Mouse (Mus musculus) lung, embryonic 16.5 days (tissue): Measurements from ENCODE around the gene Rec8. TPM values are rescaled to one million over a fixed set of nuclear protein-coding genes. Genes with fewer than 3 reads are reported as not detected.

ENCODE experiments used
- ATAC-seq: fragments of 200-750 bp; cut with Nextera tagmentation; 2 replicates; pipeline ENCODE4 v1.8.0; 2017; ENCODE audit warnings: low read depth, mild to moderate bottlenecking, moderate library complexity
- H3K27ac ChIP-seq: fragments of 300-500 bp; sonication (generic); 2 replicates; pipeline ENCODE4 v1.5.1; 2014; ENCODE audit warnings: mild to moderate bottlenecking, control low read depth, low read length
- H3K27me3 ChIP-seq: fragments of 300-500 bp; sonication (generic); 2 replicates; pipeline ENCODE4 v1.6.1; 2014; ENCODE audit warnings: low read depth, low read length, mixed read lengths; ENCODE audit not compliant: control insufficient read depth, insufficient read depth
- H3K36me3 ChIP-seq: fragments of 300-500 bp; sonication (generic); 2 replicates; pipeline ENCODE4 v1.6.1; 2014; ENCODE audit warnings: low read length; ENCODE audit not compliant: control insufficient read depth, insufficient read depth
- H3K4me1 ChIP-seq: fragments of 300-500 bp; sonication (generic); replicated peaks from 2 replicates; pipeline ENCODE4 v1.6.1; 2014; ENCODE audit warnings: low read length, mixed read lengths; ENCODE audit not compliant: control insufficient read depth, insufficient read depth
- H3K4me2 ChIP-seq: fragments of 300-500 bp; sonication (generic); 2 replicates; pipeline ENCODE4 v1.6.1; 2014; ENCODE audit warnings: low read depth, low read length, control low read depth
- H3K4me3 ChIP-seq: fragments of 300-500 bp; sonication (generic); 2 replicates; pipeline ENCODE4 v1.5.1; 2014; ENCODE audit warnings: mild to moderate bottlenecking, low read length, control low read depth
- H3K9ac ChIP-seq: fragments of 300-500 bp; sonication (generic); 2 replicates; pipeline ENCODE4 v1.6.1; 2014; ENCODE audit warnings: low read length, control low read depth
- H3K9me3 ChIP-seq: fragments of 300-500 bp; sonication (generic); 2 replicates; pipeline ENCODE4 v1.6.1; 2016; ENCODE audit warnings: low read length; ENCODE audit not compliant: control insufficient read depth
- WGBS: fragments of 180-500 bp; shearing (Covaris S2); extraction: QIAGEN DNeasy Blood & Tissue Kit; methylation state at CpG from one replicate; pipeline ENCODE4 v1.1.7; 2014; 5-methylcytosine and 5-hydroxymethylcytosine counted together
- polyA plus RNA-seq: library from polyadenylated mRNA; unstranded; fragments of >200 nt; fragmentation: Nextera tagmentation; extraction: Ambion mirVana; gene quantifications from 2 replicates; pipeline ENCODE4 v1.2.1, GENCODE M21; 2015

Rec8 gene
- polyA plus RNA-seq, 1 experiment from 2014 or later, result 23.4 TPM

DNA sequence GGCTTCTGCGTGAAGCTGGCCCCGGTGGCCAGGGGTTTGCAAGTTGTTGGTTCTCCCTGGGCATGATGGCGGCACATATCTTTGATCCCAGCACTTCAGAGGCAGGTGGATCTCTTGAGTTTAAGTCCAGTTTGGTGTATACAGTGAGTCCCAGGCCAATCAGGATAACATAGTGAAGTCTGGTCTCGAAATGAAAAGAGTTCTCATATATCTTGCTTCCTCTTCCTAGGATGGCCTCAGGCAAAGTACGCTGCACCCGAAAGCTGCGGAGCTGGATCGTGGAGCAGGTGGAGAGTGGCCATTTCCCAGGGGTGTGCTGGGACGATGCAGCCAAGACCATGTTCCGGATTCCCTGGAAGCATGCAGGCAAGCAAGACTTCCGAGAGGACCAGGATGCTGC, 13.0 kb upstream of the Rec8 start:
- Histone ChIP-seq H3K36me3 (peaks cover 31% of the 10 kb centered on the region), H3K4me3 (peak overlapping the region; percentile 41), H3K9me3 (no peaks in the 10 kb centered on the region), H3K27ac (no peak overlapping the region), H3K9ac (no peak overlapping the region), H3K4me2 (peak overlapping the region; percentile 53), H3K4me1 (peaks cover 4% of the 10 kb centered on the region), H3K27me3 (no peaks in the 10 kb centered on the region)
- ATAC-seq, result no peak
- WGBS, result 92% methylated on average over 11 of the region's 11 CpGs

DNA sequence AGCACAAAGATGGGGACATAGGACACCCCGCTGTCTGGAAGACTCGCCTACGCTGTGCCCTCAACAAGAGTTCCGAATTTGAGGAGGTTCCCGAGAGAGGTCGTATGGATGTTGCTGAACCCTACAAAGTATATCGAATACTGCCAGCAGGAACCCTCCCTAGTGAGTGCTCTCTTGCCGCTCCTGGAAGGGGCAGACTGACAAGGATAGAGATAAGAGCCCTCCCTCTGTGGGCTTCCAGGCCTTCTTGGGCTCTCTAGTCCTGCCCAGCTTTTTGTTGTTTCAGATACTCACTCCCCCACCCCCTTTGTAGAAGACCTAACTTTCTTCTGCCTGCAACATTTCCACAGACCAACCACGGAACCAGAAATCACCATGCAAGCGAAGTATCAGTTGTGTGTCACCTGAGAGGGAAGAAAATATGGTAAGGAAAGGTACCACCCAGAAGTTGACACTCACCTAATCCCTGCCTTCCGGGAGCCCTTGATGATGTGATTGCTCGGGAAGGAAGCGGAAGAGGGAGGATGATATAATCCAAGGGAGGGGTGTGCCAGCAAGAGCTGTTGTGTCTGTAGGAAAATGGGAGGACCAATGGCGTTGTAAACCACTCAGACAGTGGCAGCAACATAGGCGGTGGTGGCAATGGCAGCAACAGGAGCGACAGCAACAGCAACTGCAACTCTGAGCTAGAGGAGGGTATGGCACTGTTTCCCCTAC, 11.9 kb upstream of the Rec8 start:
- Histone ChIP-seq H3K9me3 (no peaks in the 10 kb centered on the region), H3K4me1 (peaks cover 4% of the 10 kb centered on the region), H3K4me2 (no peak overlapping the region), H3K9ac (no peak overlapping the region), H3K36me3 (peaks cover 30% of the 10 kb centered on the region), H3K27ac (no peak overlapping the region), H3K27me3 (no peaks in the 10 kb centered on the region), H3K4me3 (no peak overlapping the region)
- WGBS, result 90% methylated on average over 16 of the region's 16 CpGs
- no peak for ATAC-seq

DNA sequence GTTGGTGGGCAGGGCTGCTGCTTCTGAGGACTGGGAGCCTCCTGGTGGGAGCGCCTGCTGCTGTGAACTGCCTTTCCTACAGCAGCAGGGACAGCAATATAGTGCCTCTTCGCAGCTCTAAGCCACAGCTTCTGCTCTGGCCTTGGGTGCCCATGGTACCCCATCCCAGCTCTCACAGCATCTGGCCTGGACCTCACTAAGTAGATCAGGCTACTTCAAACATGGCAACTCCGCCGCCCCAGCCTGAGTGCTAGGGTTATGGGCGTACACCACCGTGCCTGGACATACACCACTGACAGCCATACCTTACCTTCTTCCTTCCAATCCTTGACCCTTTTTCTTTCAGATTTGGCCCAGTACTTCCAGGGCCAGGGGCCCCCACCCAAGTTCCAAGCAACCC, 9.5 kb upstream of the Rec8 start:
- H3K4me3 ChIP-seq, result no peak overlapping the region
- H3K36me3 ChIP-seq, result peaks cover 12% of the 10 kb centered on the region
- WGBS, result 97% methylated on average over 6 of the region's 6 CpGs
- no peak overlapping the region for H3K4me2 ChIP-seq
- H3K9ac ChIP-seq, result no peak overlapping the region
- H3K27me3 ChIP-seq, result no peaks in the 10 kb centered on the region
- no peak overlapping the region for H3K27ac ChIP-seq
- no peaks in the 10 kb centered on the region for H3K9me3 ChIP-seq
- peaks cover 4% of the 10 kb centered on the region for H3K4me1 ChIP-seq
- no peak for ATAC-seq

DNA sequence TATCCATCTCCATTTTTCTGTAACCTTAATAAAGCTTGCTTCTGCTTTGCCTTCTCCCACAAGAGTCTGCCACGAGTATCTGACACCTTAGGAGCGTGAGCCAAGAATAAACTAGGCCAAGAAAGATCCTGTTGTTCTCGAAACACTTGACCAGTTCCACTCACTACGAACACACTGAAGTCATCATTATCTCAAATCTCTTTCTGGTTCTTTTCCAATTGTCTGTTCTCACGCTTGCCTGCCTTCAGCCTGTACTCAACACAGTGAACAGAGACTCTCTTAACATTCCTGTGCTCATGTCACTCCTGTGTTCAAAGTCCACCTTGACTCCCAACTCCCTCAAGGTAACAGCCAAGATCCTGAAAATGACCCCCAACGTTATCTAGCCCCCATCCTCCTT, 4.5 kb upstream of the Rec8 start:
- H3K9me3 ChIP-seq, result no peaks in the 10 kb centered on the region
- no peak overlapping the region for H3K27ac ChIP-seq
- no peak for ATAC-seq
- no peak overlapping the region for H3K9ac ChIP-seq
- H3K4me1 ChIP-seq, result no peaks in the 10 kb centered on the region
- WGBS, result 44% methylated on average over 6 of the region's 6 CpGs
- H3K36me3 ChIP-seq, result 0 out of 2 replicates have a peak, but pooled peaks cover 2% of the 10 kb centered on the region
- no peak overlapping the region for H3K4me2 ChIP-seq
- H3K27me3 ChIP-seq, result no peaks in the 10 kb centered on the region
- H3K4me3 ChIP-seq, result no peak overlapping the region

DNA sequence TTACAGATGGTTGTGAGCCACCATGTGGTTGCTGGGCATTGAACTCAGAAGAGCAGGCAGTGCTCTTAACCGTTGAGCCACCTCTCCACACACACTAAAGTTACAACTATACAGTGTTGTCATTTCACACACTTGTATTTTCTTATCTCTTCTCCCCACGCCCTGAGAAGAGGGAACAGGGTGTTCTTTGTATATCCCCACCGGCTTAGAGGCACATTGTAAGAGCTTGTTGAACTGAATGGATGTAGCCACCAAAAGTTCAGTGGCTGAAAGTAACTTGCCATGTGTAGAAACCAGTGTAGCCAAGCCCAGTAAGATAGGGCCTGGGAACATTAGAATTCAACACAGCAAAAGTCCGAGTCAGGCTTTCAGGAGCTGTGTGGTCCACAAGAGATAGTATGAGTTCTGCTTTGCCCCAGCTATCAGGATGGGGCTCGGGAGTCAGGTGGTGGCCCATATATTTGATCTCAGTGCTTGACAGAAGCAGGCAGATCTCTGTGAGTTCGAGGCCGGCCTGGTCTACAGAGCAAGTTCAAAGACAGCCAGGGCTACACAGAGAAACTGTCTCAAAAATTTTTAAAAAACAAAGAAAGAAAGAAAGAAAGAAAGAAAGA, 3.2 kb upstream of the Rec8 start:
- Histone ChIP-seq H3K27ac (no peak overlapping the region), H3K9ac (no peak overlapping the region), H3K4me3 (no peak overlapping the region), H3K4me1 (no peaks in the 10 kb centered on the region; the same call in 1 of the 2 replicates), H3K27me3 (no peaks in the 10 kb centered on the region), H3K4me2 (no peak overlapping the region), H3K9me3 (no peaks in the 10 kb centered on the region), H3K36me3 (no peaks in the 10 kb centered on the region)
- WGBS, result 64% methylated on average over 7 of the region's 7 CpGs
- ATAC-seq, result no peak

DNA sequence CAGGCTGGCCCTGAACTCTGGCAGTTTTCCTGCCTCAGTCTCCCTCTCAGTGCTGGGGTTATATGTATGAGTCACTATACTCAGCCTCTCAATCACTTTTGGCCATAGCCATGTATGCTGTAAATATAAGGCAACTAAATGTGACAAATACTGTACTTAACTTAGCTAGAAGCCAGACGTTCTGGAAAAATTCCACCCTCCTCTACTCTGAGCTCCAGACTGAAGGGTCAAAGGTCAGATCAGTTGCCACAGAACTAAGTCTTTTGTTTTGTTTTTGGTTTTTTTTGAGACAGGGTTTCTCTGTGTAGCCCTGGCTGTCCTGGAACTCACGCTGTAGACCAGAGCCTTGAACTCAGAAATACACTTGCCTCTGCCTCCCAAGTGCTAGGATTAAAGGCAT, 2.0 kb upstream of the Rec8 start:
- Histone ChIP-seq H3K9me3 (no peaks in the 10 kb centered on the region), H3K36me3 (no peaks in the 10 kb centered on the region), H3K4me2 (no peak overlapping the region), H3K27me3 (no peaks in the 10 kb centered on the region), H3K27ac (no peak overlapping the region), H3K4me3 (no peak overlapping the region), H3K9ac (no peak overlapping the region), H3K4me1 (no peaks in the 10 kb centered on the region; the same call in 1 of the 2 replicates)
- WGBS, result 48% methylated on average over 2 of the region's 2 CpGs
- ATAC-seq, result no peak

DNA sequence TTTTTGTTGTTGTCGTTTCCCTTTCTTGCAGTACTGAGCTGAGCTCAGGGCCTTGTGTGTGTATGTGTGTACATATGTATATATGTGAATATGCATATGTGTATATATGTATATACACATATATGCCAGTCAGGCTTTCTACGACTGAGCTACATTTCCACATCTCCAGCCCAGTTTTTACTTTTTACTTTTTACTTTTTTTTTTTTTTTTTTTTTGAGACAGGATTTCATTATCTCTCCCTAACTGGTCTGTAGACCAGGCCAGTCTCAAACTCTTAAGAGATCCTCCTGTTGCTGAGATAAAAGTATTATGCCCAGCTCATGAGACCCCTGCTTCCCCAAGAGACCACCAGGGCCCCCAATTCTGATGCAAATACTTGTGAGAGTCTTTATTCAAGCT, 993 bp upstream of the Rec8 start:
- Histone ChIP-seq H3K4me3 (no peak overlapping the region), H3K27me3 (no peaks in the 10 kb centered on the region), H3K36me3 (no peaks in the 10 kb centered on the region), H3K9ac (no peak overlapping the region), H3K4me2 (no peak overlapping the region), H3K9me3 (no peaks in the 10 kb centered on the region), H3K27ac (no peak overlapping the region), H3K4me1 (no peaks in the 10 kb centered on the region; the same call in 1 of the 2 replicates)
- WGBS, result 72% methylated on average over 2 of the region's 2 CpGs
- ATAC-seq, result no peak

DNA sequence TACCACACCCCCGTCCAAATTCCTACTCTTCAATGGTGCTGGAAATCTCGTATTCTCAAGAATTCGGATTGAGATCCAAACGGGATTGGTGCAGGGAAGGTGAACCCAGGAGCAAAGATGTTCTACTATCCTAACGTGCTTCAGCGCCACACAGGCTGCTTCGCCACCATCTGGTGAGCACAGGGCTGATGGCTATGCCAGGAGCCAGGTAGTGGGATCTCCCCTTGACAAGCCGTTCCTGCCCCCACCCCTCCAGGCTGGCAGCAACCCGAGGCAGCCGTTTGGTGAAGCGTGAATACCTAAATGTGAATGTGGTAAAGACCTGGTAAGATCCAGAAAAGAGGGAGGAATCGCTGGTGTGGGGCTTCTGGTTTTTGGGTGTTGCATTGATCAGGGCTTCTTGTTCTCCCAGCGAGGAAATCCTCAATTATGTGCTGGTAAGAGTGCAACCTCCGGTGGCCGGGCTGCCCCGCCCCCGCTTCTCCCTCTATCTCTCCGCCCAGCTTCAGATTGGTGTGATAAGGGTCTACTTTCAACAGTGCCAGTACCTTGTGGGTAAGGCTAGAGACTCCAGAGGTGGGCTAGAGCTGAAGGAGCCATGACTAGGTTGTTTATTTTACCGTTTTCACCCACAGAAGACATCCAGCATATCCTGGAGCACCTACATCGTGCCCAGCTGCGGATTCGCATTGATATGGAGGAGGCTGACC, 804 bp downstream of the Rec8 start:
- WGBS, result 30% methylated on average over 22 of the region's 22 CpGs
- peak overlapping the region; percentile 58 for H3K9ac ChIP-seq
- H3K4me3 ChIP-seq, result peak overlapping the region; percentile 48
- ATAC-seq, result peak; percentile 26; the same call in 1 of the 2 replicates
- H3K4me1 ChIP-seq, result no peaks in the 10 kb centered on the region; the same call in 1 of the 2 replicates
- H3K27ac ChIP-seq, result no peak overlapping the region
- H3K27me3 ChIP-seq, result no peaks in the 10 kb centered on the region
- H3K9me3 ChIP-seq, result no peaks in the 10 kb centered on the region
- H3K36me3 ChIP-seq, result no peaks in the 10 kb centered on the region
- peak overlapping the region; percentile 52 for H3K4me2 ChIP-seq

DNA sequence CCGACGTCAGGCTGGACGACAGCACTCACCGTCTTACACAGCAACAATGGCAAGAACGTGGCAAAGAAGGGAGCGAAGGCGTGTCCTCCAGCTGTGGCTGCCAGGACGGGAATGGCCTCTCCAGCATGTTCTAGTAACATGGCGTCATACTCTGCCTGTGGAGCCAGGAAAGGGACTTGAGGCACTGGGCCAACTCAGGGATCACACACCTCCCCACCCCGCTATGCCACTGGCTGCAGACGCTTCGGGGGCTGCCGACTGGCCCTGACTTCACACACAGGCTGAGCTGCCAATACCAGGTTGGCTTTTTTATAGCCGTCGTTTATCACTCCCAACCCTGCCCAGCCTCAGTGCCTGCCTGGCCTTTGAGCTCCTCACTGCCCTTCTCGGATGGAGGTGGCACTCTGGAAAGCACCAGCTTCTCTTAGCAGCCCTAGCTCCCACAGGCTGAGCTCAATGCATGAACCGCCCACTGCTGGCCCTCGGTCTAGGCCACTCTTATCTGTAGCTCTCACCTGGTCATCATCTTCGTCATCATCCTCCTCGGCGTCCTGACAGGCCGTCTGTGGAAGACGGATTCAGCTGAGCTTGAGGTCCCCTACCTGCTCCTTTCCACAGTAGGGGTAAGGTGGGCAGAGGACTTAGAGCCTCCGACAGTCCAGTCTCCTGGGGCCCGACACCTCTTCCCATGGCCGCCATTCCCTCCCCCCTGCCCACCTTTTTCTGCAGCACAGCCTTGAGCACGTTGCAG, 10.4 kb downstream of the Rec8 start:
- Histone ChIP-seq H3K9me3 (no peaks in the 10 kb centered on the region), H3K4me3 (no peak overlapping the region), H3K36me3 (peaks cover 57% of the 10 kb centered on the region), H3K27ac (no peak overlapping the region), H3K4me2 (no peak overlapping the region), H3K27me3 (no peaks in the 10 kb centered on the region), H3K4me1 (no peaks in the 10 kb centered on the region), H3K9ac (no peak overlapping the region)
- no peak for ATAC-seq
- WGBS, result 89% methylated on average over 27 of the region's 27 CpGs
